Mouse (Mus musculus) ES-Bruce4 (cell line): Measurements from ENCODE around the gene Anp32e.

Experiments
- CTCF ChIP-seq: IDR thresholded peaks from one replicate; pipeline ENCODE4 v1.8.1; 2011; ENCODE audit warnings: low read depth, low read length
- EP300 ChIP-seq: IDR thresholded peaks from 2 replicates; pipeline ENCODE4 v1.6.1; 2011; ENCODE audit warnings: low read depth, low read length; ENCODE audit not compliant: insufficient read depth
- POLR2A ChIP-seq: IDR thresholded peaks from one replicate; pipeline ENCODE4 v1.8.1; 2011; ENCODE audit warnings: low read length; ENCODE audit not compliant: insufficient read depth

GRCm38 (mm10) chr3:95957359-95958148 lies 28.5 kb downstream of the Anp32e start:
- no peak for TF ChIP-seq EP300
- TF ChIP-seq CTCF: no peak
- no peak for TF ChIP-seq POLR2A
